ENCODE assay signal across 44 mouse cellular contexts in genomic region chr2:73040031-73040430, GRCm38 (mm10). TPM values are rescaled to one million over a fixed set of nuclear protein-coding genes. Genes with fewer than 3 reads are reported as not detected.
DNase-seq lines count a peak whose midpoint lies in the region; ATAC-seq and TF ChIP-seq lines count a peak whose summit lies in the region.
"Had no signal": no experiment of that assay in that cellular context is flagged by ENCODE, and none has a peak within 500 bp of the region (broad histone marks: within the 10 kb centered on the region; RNA-seq: fewer than 3 reads in every experiment).

No protein-coding gene starts in this region.

- no peak for TF ChIP-seq CTCF in liver, postnatal 0 days (IDR thresholded peaks at IDR 0.05; ENCODE audit: low read depth)
- no peak for TF ChIP-seq CTCF in bone marrow, adult 2 months (IDR thresholded peaks at IDR 0.05; ENCODE audit: control insufficient read depth, insufficient read depth, low read length)
- no peak for TF ChIP-seq CTCF in left cerebral cortex, adult 2 months (IDR thresholded peaks at IDR 0.05)

- TF ChIP-seq EP300 in liver, postnatal 0 days (IDR thresholded peaks at IDR 0.05; ENCODE audit: low read depth), result no peak

- H3K27ac ChIP-seq in liver, postnatal 0 days (ENCODE audit: low read depth), result peak overlapping the region; percentile 13; the same call in 1 of the 2 replicates
- peak overlapping the region; percentile 39; the same call in 1 of the 2 replicates for H3K27ac ChIP-seq in bone marrow, adult 2 months (ENCODE audit: control insufficient read depth, insufficient read depth, low read depth, low read length, poor library complexity)
- H3K27ac ChIP-seq in macrophage, result peak overlapping the region; percentile 91
- no peak overlapping the region for H3K27ac ChIP-seq in left cerebral cortex, adult 2 months
- H3K27ac ChIP-seq: embryonic facial prominence, embryonic 10.5 days; embryonic facial prominence, embryonic 15.5 days; forebrain, embryonic 12.5 days; heart, embryonic 13.5 days; hindbrain, embryonic 15.5 days; limb, embryonic 12.5 days; midbrain, embryonic 10.5 days; midbrain, embryonic 15.5 days; neural tube, embryonic 12.5 days; stomach, postnatal 0 days had no signal

- ATAC-seq in liver, postnatal 0 days, result no peak
- ATAC-seq: CD4-positive, CD25-positive, alpha-beta regulatory T cell, adult 4 months; forebrain, postnatal 0 days; inflammation-experienced regulatory T-cells, adult 6 months; midbrain, embryonic 15.5 days had no signal

- intact Hi-C loops in left cerebral cortex, adult 2 months (cut with DNase I), result no loop called here

- no peak overlapping the region for H3K4me3 ChIP-seq in liver, postnatal 0 days (ENCODE audit: low read depth, low read length)
- no peak overlapping the region for H3K4me3 ChIP-seq in bone marrow, adult 2 months (replicated peaks; ENCODE audit: control insufficient read depth, low read depth, low read length)
- no peak overlapping the region for H3K4me3 ChIP-seq in macrophage (ENCODE audit: inconsistent target)
- no peak overlapping the region for H3K4me3 ChIP-seq in left cerebral cortex, adult 2 months
- H3K4me3 ChIP-seq: embryonic facial prominence, embryonic 10.5 days; embryonic facial prominence, embryonic 15.5 days; forebrain, embryonic 12.5 days; heart, embryonic 13.5 days; hindbrain, embryonic 15.5 days; limb, embryonic 12.5 days; midbrain, embryonic 10.5 days; midbrain, embryonic 15.5 days; neural tube, embryonic 12.5 days had no signal

- no peak for TF ChIP-seq POLR2A in bone marrow, adult 2 months (IDR thresholded peaks at IDR 0.05; ENCODE audit: borderline replicate concordance, control insufficient read depth, low read depth, low read length)

- H3K79me2 ChIP-seq in macrophage (ENCODE audit: inconsistent target), result no peaks in the 10 kb centered on the region

- peaks cover 12% of the 10 kb centered on the region; the same call in 1 of the 2 replicates for H3K4me1 ChIP-seq in liver, postnatal 0 days (ENCODE audit: insufficient read depth)
- peaks cover 3% of the 10 kb centered on the region; the same call in 1 of the 2 replicates for H3K4me1 ChIP-seq in bone marrow, adult 2 months (ENCODE audit: control insufficient read depth, insufficient read depth, low read length)

- H3K27me3 ChIP-seq in liver, postnatal 0 days (ENCODE audit: insufficient read depth, low read length), result no peaks in the 10 kb centered on the region
- no peaks in the 10 kb centered on the region for H3K27me3 ChIP-seq in splenic B cell, adult 2 months (ENCODE audit: control insufficient read depth, insufficient read depth, low read length, poor library complexity, severe bottlenecking)
- H3K27me3 ChIP-seq: embryonic facial prominence, embryonic 15.5 days; heart, embryonic 13.5 days; hindbrain, embryonic 15.5 days; limb, embryonic 12.5 days; neural tube, embryonic 12.5 days had no signal

- H3K9me3 ChIP-seq in liver, postnatal 0 days (ENCODE audit: low read length), result no peaks in the 10 kb centered on the region
- H3K9me3 ChIP-seq: embryonic facial prominence, embryonic 10.5 days; embryonic facial prominence, embryonic 15.5 days; forebrain, embryonic 12.5 days; heart, embryonic 13.5 days; hindbrain, embryonic 15.5 days; limb, embryonic 12.5 days; midbrain, embryonic 10.5 days; midbrain, embryonic 15.5 days; neural tube, embryonic 12.5 days had no signal

- DNase-seq in liver, postnatal 0 days, result no peak
- no peak for DNase-seq in liver
- peak; percentile 51 for DNase-seq in splenic B cell, adult 2 months (ENCODE audit: low read depth, low spot score)
- DNase-seq in left cerebral cortex, adult 9 months (ENCODE audit: low spot score in 2 of 2), result no peak
- DNase-seq in left cerebral cortex, adult 2 months (ENCODE audit: extremely low spot score in 1 of 2, low spot score in 2 of 2), result no peak
- no peak for DNase-seq in urinary bladder, adult 18-20 months (ENCODE audit: low spot score in 2 of 2)
- DNase-seq: adrenal gland, adult 2 months; adrenal gland, postnatal 36 days; cerebellum, adult 11-12 months; cerebellum, postnatal 10 days; forebrain, postnatal 0 days; heart, postnatal 10 days; kidney, adult 11 months; kidney, postnatal 14 days; lung, postnatal 4 days; right cerebral cortex, adult 18-20 months; thymus, adult 18-20 months; thymus, postnatal 25 days had no signal

- no peak overlapping the region for H3K4me2 ChIP-seq in liver, postnatal 0 days (ENCODE audit: low read depth, low read length)
- H3K4me2 ChIP-seq: embryonic facial prominence, embryonic 15.5 days; forebrain, embryonic 12.5 days; heart, embryonic 13.5 days; hindbrain, embryonic 15.5 days; limb, embryonic 12.5 days; liver, embryonic 11.5 days; midbrain, embryonic 15.5 days; neural tube, embryonic 12.5 days had no signal

- WGBS in liver, postnatal 0 days (ENCODE audit: insufficient replicate concordance), result 33% methylated on average over 3 of the region's 3 CpGs
- WGBS in bone marrow, adult 2 months, result 14% methylated on average over 3 of the region's 3 CpGs
- 2% methylated on average over 3 of the region's 3 CpGs for WGBS in macrophage (ENCODE audit: missing documents)

- no peaks in the 10 kb centered on the region for H3K36me3 ChIP-seq in liver, postnatal 0 days (replicated peaks; ENCODE audit: insufficient read depth, low read length)
- no peaks in the 10 kb centered on the region for H3K36me3 ChIP-seq in macrophage (ENCODE audit: inconsistent target)
- H3K36me3 ChIP-seq in splenic B cell, adult 2 months (ENCODE audit: control insufficient read depth, insufficient read depth, low read length, poor library complexity, severe bottlenecking), result no peaks in the 10 kb centered on the region
- H3K36me3 ChIP-seq: embryonic facial prominence, embryonic 10.5 days; embryonic facial prominence, embryonic 15.5 days; forebrain, embryonic 12.5 days; heart, embryonic 13.5 days; hindbrain, embryonic 15.5 days; limb, embryonic 12.5 days; midbrain, embryonic 10.5 days; midbrain, embryonic 15.5 days; neural tube, embryonic 12.5 days had no signal

- no peak overlapping the region for H3K9ac ChIP-seq in liver, postnatal 0 days (replicated peaks)
- H3K9ac ChIP-seq: embryonic facial prominence, embryonic 15.5 days; forebrain, embryonic 12.5 days; forebrain, postnatal 0 days; heart, embryonic 13.5 days; hindbrain, embryonic 15.5 days; limb, embryonic 12.5 days; midbrain, embryonic 15.5 days; neural tube, embryonic 12.5 days had no signal

RNA-seq across cellular contexts. Expression of gene Gm11084, which starts 53.5 kb away (rescaled TPM):
- polyA plus RNA-seq in liver, postnatal 0 days (2015; fragmentation: Nextera tagmentation; extraction: Ambion mirVana), result not detected in 2 replicates
- polyA plus RNA-seq in bone marrow, adult 2 months (2011; ENCODE audit: insufficient read depth, insufficient read length, low replicate concordance, missing spikeins), result not detected in 2 replicates
- not detected for total RNA-seq in macrophage (2018; cell fraction: chromatin; rRNA removed)
- not detected for total RNA-seq in macrophage (2018; cell fraction: cytosol; rRNA removed)
- not detected for total RNA-seq in macrophage (2018; cell fraction: nucleus; rRNA removed)
- not detected in 3 replicates for polyA plus RNA-seq in macrophage (2018)
- not detected for total RNA-seq in left cerebral cortex, adult 2 months (2021)
- total RNA-seq: adrenal gland, adult 2 months; adrenal gland, postnatal 36 days; forebrain, postnatal 0 days; gastrocnemius, adult 8-10 months; gastrocnemius, postnatal 4 days; heart, adult 8-10 months; heart, postnatal 10 days; hematopoietic stem cell, adult 5-6 weeks; layer of hippocampus, adult 18-20 months; layer of hippocampus, postnatal 25 days; left cerebral cortex, postnatal 10 days had no signal
- polyA plus RNA-seq: adrenal gland, adult 2 months; CD4-positive, CD25-positive, alpha-beta regulatory T cell, adult 4 months; cortical plate, adult 2 months; embryonic facial prominence, embryonic 10.5 days; embryonic facial prominence, embryonic 15.5 days; forebrain, embryonic 12.5 days; forebrain, postnatal 0 days; heart, embryonic 13.5 days; hindbrain, embryonic 15.5 days; inflammation-experienced regulatory T-cells, adult 6 months; kidney, embryonic 14.5 days; limb, embryonic 12.5 days; liver, embryonic 11.5 days; liver, embryonic 16.5 days; lung, embryonic 16.5 days; midbrain, embryonic 10.5 days; midbrain, embryonic 15.5 days; neural tube, embryonic 12.5 days; stomach, postnatal 0 days had no signal

RNA-seq across cellular contexts. Expression of gene Sp3, which starts 59.8 kb away (rescaled TPM):
- polyA plus RNA-seq in liver, postnatal 0 days (2015; fragmentation: Nextera tagmentation; extraction: Ambion mirVana), result 20.5 and 21.8 TPM in 2 replicates
- 34.0 and 40.0 TPM in 2 replicates for polyA plus RNA-seq in bone marrow, adult 2 months (2011; ENCODE audit: insufficient read depth, insufficient read length, low replicate concordance, missing spikeins)
- 100 to 1,000 TPM in 15 of 26 experiments, 10 to 100 TPM in 11; 30.7 to 237 (median 121) TPM for total RNA-seq in macrophage (2018; cell fraction: chromatin; rRNA removed)
- total RNA-seq in macrophage (2018; cell fraction: cytosol; rRNA removed), result 10 to 100 TPM; 21.0 to 83.6 (median 68.2) TPM
- 100 to 1,000 TPM in 11 of 26 experiments, 10 to 100 TPM in 15; 32.4 to 243 (median 74.9) TPM for total RNA-seq in macrophage (2018; cell fraction: nucleus; rRNA removed)
- 49.5 to 59.1 TPM (median 51.3 TPM) in 3 replicates for polyA plus RNA-seq in macrophage (2018)
- 10 to 100 TPM; 51.4 to 56.6 TPM for total RNA-seq in left cerebral cortex, adult 2 months (2021)
